Mouse (Mus musculus) kidney, adult 2 months (tissue): ENCODE data around the gene Emcn. TPM values are rescaled to one million over a fixed set of nuclear protein-coding genes. Genes with fewer than 3 reads are reported as not detected.

Experiments used
- DNase-seq: peaks from one replicate; pipeline ENCODE4 v3.0.0; 2021
- H3K27ac ChIP-seq: fragments of 200-500 bp; 2 replicates; pipeline ENCODE4 v1.5.1; 2012; ENCODE audit warnings: low read depth, low read length, control low read depth, inconsistent platforms; ENCODE audit not compliant: insufficient read depth
- H3K27me3 ChIP-seq: fragments of 200-500 bp; replicated peaks from 2 replicates; pipeline ENCODE4 v1.6.1; 2012; ENCODE audit warnings: mild to moderate bottlenecking, moderate library complexity, low read length, inconsistent platforms; ENCODE audit not compliant: control insufficient read depth, insufficient read depth
- H3K36me3 ChIP-seq: fragments of 200-500 bp; 2 replicates; pipeline ENCODE4 v1.6.1; 2012; ENCODE audit warnings: mild to moderate bottlenecking, moderate library complexity, low read length, inconsistent platforms; ENCODE audit not compliant: control insufficient read depth, insufficient read depth
- H3K4me1 ChIP-seq: fragments of 200-500 bp; 2 replicates; pipeline ENCODE4 v1.6.1; 2011; ENCODE audit warnings: low read length; ENCODE audit not compliant: control insufficient read depth, insufficient read depth
- H3K4me3 ChIP-seq: fragments of 200-500 bp; 2 replicates; pipeline ENCODE4 v1.5.1; 2011; ENCODE audit warnings: mild to moderate bottlenecking, low read depth, low read length, control low read depth; ENCODE audit not compliant: insufficient read depth
- CTCF ChIP-seq: fragments of 200-500 bp; conservative IDR thresholded peaks from 2 replicates; pipeline ENCODE4 v1.5.1; 2011; ENCODE audit warnings: low read depth, mild to moderate bottlenecking, control low read depth, low read length, moderate library complexity, mixed read lengths; ENCODE audit not compliant: insufficient read depth, insufficient read length
- POLR2A ChIP-seq: fragments of 200-500 bp; IDR thresholded peaks from one replicate; pipeline ENCODE4 v1.6.1; 2011; ENCODE audit warnings: low read depth, low read length, control low read depth
- WGBS: fragments of 180-500 bp; shearing (Covaris S2); methylation state at CpG from one replicate; pipeline ENCODE4 v1.1.7; 2018; 5-methylcytosine and 5-hydroxymethylcytosine counted together
- polyA plus RNA-seq: library from polyadenylated mRNA; depleted of rRNA; stranded (reverse); fragments of >200 nt; gene quantifications from 2 replicates; pipeline ENCODE4 v1.2.3, GENCODE M21; 2012

The Emcn gene
- polyA plus RNA-seq, 1 experiment = 121 TPM

DNA sequence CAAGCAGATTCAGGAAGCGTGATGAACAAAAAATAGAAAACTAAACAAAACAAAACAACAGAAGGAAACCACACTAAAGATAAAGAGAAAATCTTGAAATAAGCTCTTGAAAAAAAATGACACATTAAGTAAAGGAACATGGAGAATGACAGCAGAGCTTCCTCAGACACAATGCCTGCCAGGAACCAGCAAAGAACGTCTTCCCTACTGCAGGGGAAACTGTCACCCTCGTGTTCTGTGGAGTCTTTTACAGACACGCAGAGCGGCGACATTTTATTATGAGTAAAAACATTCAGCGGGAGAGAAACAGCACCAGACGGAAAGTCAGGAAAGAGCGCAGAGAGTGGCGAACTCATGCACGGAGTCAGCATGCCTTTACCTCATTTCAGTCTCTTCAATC, 54.7 kb downstream of the Emcn start:
- Histone ChIP-seq H3K36me3 (no peaks in the 10 kb centered on the region), H3K4me3 (no peak overlapping the region), H3K27ac (no peak overlapping the region), H3K4me1 (no peaks in the 10 kb centered on the region; the same call in 1 of the 2 replicates), H3K27me3 (no peaks in the 10 kb centered on the region)
- no peak for TF ChIP-seq POLR2A
- no peak for TF ChIP-seq CTCF
- WGBS = 61% methylated on average over 11 of the region's 11 CpGs
- DNase-seq = peak; percentile 8

DNA sequence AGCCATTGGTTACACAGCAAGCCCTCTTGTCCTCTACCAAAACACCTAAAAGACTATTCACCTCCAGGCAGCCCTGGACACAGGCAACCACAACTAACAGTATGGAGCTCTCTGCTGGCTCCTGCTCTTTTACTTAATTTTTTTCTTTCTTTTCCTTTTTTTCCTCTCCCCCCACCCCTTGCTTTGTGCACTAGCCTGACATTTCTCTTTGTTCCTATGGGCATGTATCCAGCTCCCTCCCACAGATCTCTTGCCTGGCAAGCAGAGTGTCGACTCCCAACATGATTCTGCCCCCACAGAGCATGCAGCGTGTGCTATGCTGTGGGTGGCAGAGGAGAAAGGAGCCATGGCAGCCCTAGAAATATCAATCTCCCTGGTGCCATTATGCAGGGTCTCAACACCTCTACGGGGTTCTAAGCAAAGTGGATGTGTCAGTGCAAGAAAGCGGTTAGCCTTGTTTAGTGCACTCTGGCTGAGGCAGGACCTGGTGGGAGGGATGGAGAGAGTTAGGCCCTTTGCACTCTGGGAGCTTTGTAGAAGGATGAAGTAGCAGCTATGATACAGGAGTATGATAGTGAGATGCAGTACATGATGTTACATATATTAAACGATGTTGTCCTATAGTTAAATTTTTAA, 74.7 kb downstream of the Emcn start:
- no peak for DNase-seq

DNA sequence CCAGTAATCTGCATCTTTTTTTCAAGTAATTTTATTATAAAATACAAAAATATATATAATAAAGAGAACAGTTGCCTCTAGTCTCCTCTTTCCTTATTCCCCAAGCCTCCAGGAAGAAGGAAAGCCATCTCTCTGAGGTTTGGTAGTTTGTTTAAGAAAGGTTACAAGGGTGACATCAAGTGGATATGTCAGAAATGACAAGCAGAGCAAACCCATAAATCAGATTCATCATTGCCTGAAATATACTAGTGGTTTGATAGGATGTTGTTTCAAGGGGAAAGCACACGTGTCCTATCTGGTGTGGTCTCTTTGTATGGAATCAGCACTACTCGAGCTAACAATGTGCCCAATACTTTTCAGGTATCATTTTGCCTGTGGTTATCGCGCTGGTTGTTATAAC, 77.8 kb downstream of the Emcn start:
- Histone ChIP-seq H3K36me3 (no peaks in the 10 kb centered on the region; the same call in 1 of the 2 replicates), H3K27me3 (no peaks in the 10 kb centered on the region), H3K4me3 (no peak overlapping the region), H3K27ac (no peak overlapping the region), H3K4me1 (no peaks in the 10 kb centered on the region)
- WGBS = 63% methylated on average over 4 of the region's 4 CpGs
- DNase-seq = peak; percentile 21
- no peak for TF ChIP-seq POLR2A
- TF ChIP-seq CTCF = no peak; the same call in 1 of the 2 replicates

More for the DNA sequence above, 74.7 kb downstream of the Emcn start:
- Histone ChIP-seq H3K36me3 (no peaks in the 10 kb centered on the region; the same call in 1 of the 2 replicates), H3K27ac (no peak overlapping the region), H3K27me3 (no peaks in the 10 kb centered on the region), H3K4me1 (no peaks in the 10 kb centered on the region), H3K4me3 (no peak overlapping the region)
- 63% methylated on average over 5 of the region's 5 CpGs for WGBS
- TF ChIP-seq POLR2A (no peak), CTCF (no peak)

DNA sequence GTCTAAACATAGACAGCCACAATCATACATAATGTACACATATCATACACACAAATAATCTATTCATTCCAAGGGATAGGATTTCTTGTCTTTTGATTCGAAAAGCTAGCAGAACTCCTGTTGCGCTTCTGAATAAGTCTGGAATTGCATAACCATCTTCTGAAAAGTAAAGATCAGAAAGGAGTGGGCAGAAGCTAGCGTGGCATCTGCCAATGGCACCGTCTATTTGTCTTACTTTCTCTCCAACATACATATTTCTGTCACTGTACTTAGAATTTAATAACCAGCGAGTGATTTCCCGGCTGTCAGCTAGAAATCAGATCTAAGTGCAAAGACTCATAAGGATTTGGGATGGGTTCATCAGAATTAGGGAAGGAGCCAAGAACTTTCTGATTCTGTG, 88.6 kb downstream of the Emcn start:
- H3K27ac ChIP-seq = no peak overlapping the region
- no peaks in the 10 kb centered on the region for H3K4me1 ChIP-seq
- H3K27me3 ChIP-seq = no peaks in the 10 kb centered on the region
- no peak for DNase-seq
- WGBS = 96% methylated on average over 6 of the region's 6 CpGs
- TF ChIP-seq CTCF = no peak
- H3K4me3 ChIP-seq = no peak overlapping the region
- H3K36me3 ChIP-seq = no peaks in the 10 kb centered on the region

DNA sequence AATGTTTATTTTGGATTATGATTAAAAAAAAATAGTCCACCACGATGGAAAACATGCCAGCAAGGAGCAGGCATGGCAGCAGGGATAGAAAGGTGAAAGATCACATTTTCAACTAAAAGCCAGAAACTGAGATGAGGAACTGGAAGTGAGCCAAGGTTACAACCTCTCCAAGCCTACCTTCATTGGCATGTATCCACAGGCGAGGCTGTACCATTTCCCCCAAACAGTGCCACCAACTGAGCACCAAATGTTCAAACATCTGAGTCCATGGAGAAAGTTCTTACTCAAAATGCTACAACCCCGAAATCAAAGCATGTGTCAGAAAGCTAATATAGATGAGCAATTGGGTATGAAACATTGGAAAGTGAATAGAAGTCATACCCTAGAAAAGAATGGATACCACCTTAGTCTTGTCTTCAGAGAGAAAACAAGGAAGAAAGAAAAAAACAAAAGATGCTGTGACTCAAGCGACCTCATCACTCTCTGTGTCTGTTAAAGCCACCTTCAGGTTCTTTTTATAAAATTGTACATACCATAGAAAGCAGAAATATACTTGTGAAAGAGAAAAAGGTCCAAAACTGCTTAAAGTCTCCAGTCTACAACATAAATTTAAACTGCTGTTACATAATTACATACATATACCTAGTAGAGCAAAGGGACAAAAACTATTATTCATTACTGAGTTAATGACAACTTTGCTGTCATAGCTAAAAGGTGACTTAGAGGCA, 124.2 kb downstream of the Emcn start:
- TF ChIP-seq POLR2A = no peak
- no peak for TF ChIP-seq CTCF

DNA sequence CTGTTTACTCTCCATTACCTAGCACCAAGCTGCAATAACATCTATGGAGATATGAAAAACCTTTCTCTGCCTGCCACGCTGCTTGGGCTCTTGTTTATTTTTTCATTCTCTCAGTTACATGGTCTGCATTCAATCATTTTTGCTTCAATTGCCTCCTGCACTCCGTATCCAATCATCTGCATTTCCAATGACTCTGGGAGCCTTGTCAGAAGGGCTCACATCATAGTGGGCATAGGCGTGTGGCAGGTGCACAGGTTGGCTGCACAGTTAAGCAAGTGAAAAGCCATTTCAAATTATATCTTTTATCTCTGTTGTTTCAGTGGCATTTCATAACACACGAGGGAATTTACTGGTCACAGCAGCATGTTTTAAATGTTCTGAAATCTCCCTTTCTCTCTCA, 125.1 kb downstream of the Emcn start:
- Histone ChIP-seq H3K27ac (no peak overlapping the region), H3K27me3 (no peaks in the 10 kb centered on the region), H3K4me1 (no peaks in the 10 kb centered on the region), H3K4me3 (no peak overlapping the region), H3K36me3 (no peaks in the 10 kb centered on the region)
- 64% methylated on average over 4 of the region's 4 CpGs for WGBS
- DNase-seq = no peak
- TF ChIP-seq POLR2A (no peak), CTCF (no peak)

More for the DNA sequence above, 124.2 kb downstream of the Emcn start:
- H3K4me1 ChIP-seq = no peaks in the 10 kb centered on the region
- H3K27ac ChIP-seq = no peak overlapping the region
- no peak for DNase-seq
- 72% methylated on average over 4 of the region's 4 CpGs for whole genome bisulfite sequencing
- no peak overlapping the region for H3K4me3 ChIP-seq
- no peaks in the 10 kb centered on the region for H3K27me3 ChIP-seq
- H3K36me3 ChIP-seq = no peaks in the 10 kb centered on the region

DNA sequence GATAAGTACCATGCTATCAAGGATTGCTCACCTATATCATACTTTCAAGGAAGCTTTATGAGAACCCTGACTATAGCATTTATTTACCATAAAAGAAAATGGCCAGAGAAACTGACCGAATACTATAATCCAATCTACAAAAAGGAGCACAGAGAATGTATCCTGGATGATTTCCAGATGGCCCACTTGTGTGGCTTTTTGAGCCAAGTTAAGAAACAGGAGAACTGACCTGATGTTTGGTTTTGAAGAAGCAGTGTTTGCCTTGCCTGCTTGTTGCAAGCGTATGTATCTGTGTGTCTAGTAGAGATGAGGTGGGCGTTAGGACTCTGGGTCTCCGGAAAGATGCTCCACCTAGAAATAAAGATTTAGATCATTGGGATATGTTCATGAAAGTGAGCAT, 125.9 kb downstream of the Emcn start:
- DNase-seq = no peak
- Histone ChIP-seq H3K4me1 (no peaks in the 10 kb centered on the region), H3K27me3 (no peaks in the 10 kb centered on the region), H3K4me3 (no peak overlapping the region), H3K27ac (no peak overlapping the region), H3K36me3 (no peaks in the 10 kb centered on the region)
- WGBS = 94% methylated on average over 4 of the region's 4 CpGs
- TF ChIP-seq POLR2A (no peak), CTCF (no peak)
